Mouse (Mus musculus): ENCODE measurements around the gene Ttl. TPM values are rescaled to one million over a fixed set of nuclear protein-coding genes. Genes with fewer than 3 reads are reported as not detected.
A peak's percentile ranks its signal among the peaks of the same experiment; 100 is the strongest.

Gene Ttl
- polyA plus RNA-seq (2015; fragmentation: Nextera tagmentation; extraction: Ambion mirVana): 21.3 and 23.6 TPM in 2 replicates

- Histone ChIP-seq H3K9ac (replicated peaks) (peak within 1 kb of the TSS; percentile 90), H3K27ac (peak within 1 kb of the TSS; percentile 79), H3K4me2 (replicated peaks) (peak within 1 kb of the TSS; percentile 60), H3K27me3 (no peaks in the 10 kb centered on the region), H3K36me3 (peaks cover 21% of the 10 kb centered on the region), H3K9me3 (no peaks in the 10 kb centered on the region), H3K4me1 (replicated peaks) (peaks cover 31% of the 10 kb centered on the region), H3K4me3 (replicated peaks) (peak within 1 kb of the TSS; percentile 84)
- ATAC-seq: peak; percentile 97
- WGBS: 1% methylated on average over 62 of the region's 62 CpGs
Measured at GRCm38 (mm10) chr2:129065437-129066282, at the start of gene Ttl. Gene Ttl, plus strand, starts transcription at chr2:129065942.

- H3K36me3 ChIP-seq: peaks cover 19% of the 10 kb centered on the region
- no peaks in the 10 kb centered on the region for H3K4me1 ChIP-seq (replicated peaks)
- no peak for ATAC-seq
- WGBS: 84% methylated on average over 2 of the region's 2 CpGs
- H3K9me3 ChIP-seq: no peaks in the 10 kb centered on the region
- no peaks in the 10 kb centered on the region for H3K27me3 ChIP-seq
- no peak overlapping the region for H3K4me3 ChIP-seq (replicated peaks)
- H3K27ac ChIP-seq: no peak overlapping the region
- no peak overlapping the region for H3K4me2 ChIP-seq (replicated peaks)
- H3K9ac ChIP-seq (replicated peaks): no peak overlapping the region
Measured at GRCm38 (mm10) chr2:129020106-129020505, 45.6 kb upstream of the Ttl start.

- Histone ChIP-seq H3K4me3 (replicated peaks) (no peak overlapping the region), H3K4me2 (replicated peaks) (no peak overlapping the region), H3K4me1 (replicated peaks) (no peaks in the 10 kb centered on the region), H3K9ac (replicated peaks) (no peak overlapping the region), H3K27me3 (no peaks in the 10 kb centered on the region), H3K36me3 (no peaks in the 10 kb centered on the region), H3K9me3 (no peaks in the 10 kb centered on the region), H3K27ac (no peak overlapping the region)
- WGBS: 82% methylated on average over 9 of the region's 9 CpGs
- no peak for ATAC-seq
Measured at GRCm38 (mm10) chr2:129024820-129025219, 40.9 kb upstream of the Ttl start.

- no peak for ATAC-seq
- Histone ChIP-seq H3K27me3 (peaks cover 34% of the 10 kb centered on the region), H3K27ac (no peak overlapping the region), H3K4me3 (replicated peaks) (no peak overlapping the region), H3K9me3 (no peaks in the 10 kb centered on the region), H3K4me2 (replicated peaks) (no peak overlapping the region), H3K36me3 (no peaks in the 10 kb centered on the region), H3K9ac (replicated peaks) (no peak overlapping the region), H3K4me1 (replicated peaks) (peaks cover 14% of the 10 kb centered on the region)
- 83% methylated on average over 5 of the region's 5 CpGs for WGBS
Measured at GRCm38 (mm10) chr2:129035381-129035780, 30.4 kb upstream of the Ttl start.

- 27% methylated on average over 15 of the region's 15 CpGs for WGBS
- ATAC-seq: no peak; the same call in 1 of the 2 replicates
Measured at GRCm38 (mm10) chr2:129038426-129038936, 27.3 kb upstream of the Ttl start.

GRCm38 (mm10) chr2:129038937-129039631 is 26.7 kb upstream of the Ttl start:
- Histone ChIP-seq H3K9ac (replicated peaks) (peak overlapping the region; percentile 73), H3K4me1 (replicated peaks) (peaks cover 14% of the 10 kb centered on the region), H3K27me3 (peaks cover 38% of the 10 kb centered on the region), H3K27ac (peak overlapping the region; percentile 31; the same call in 1 of the 2 replicates), H3K36me3 (no peaks in the 10 kb centered on the region), H3K9me3 (no peaks in the 10 kb centered on the region), H3K4me3 (replicated peaks) (peak overlapping the region; percentile 49), H3K4me2 (replicated peaks) (peak overlapping the region; percentile 90)
- 2% methylated on average over 62 of the region's 62 CpGs for WGBS
- peak; percentile 84 for ATAC-seq

More at GRCm38 (mm10) chr2:129038426-129038936, 27.3 kb upstream of the Ttl start:
- Histone ChIP-seq H3K4me2 (replicated peaks) (peak overlapping the region; percentile 90), H3K27me3 (peaks cover 38% of the 10 kb centered on the region), H3K4me1 (replicated peaks) (peaks cover 14% of the 10 kb centered on the region), H3K9ac (replicated peaks) (peak overlapping the region; percentile 73), H3K27ac (0 out of 2 replicates have a peak overlapping the region, but pooled peaks have one; percentile 31), H3K36me3 (no peaks in the 10 kb centered on the region), H3K4me3 (replicated peaks) (peak overlapping the region; percentile 49), H3K9me3 (no peaks in the 10 kb centered on the region)

- H3K4me2 ChIP-seq (replicated peaks): no peak overlapping the region
- H3K36me3 ChIP-seq: no peaks in the 10 kb centered on the region
- no peaks in the 10 kb centered on the region for H3K9me3 ChIP-seq
- peaks cover 14% of the 10 kb centered on the region for H3K4me1 ChIP-seq (replicated peaks)
- H3K27ac ChIP-seq: no peak overlapping the region
- no peak overlapping the region for H3K4me3 ChIP-seq (replicated peaks)
- WGBS: 42% methylated on average over 6 of the region's 6 CpGs
- H3K27me3 ChIP-seq: peaks cover 38% of the 10 kb centered on the region
- no peak overlapping the region for H3K9ac ChIP-seq (replicated peaks)
- no peak for ATAC-seq
Measured at GRCm38 (mm10) chr2:129040567-129040966, 25.2 kb upstream of the Ttl start.

- no peak overlapping the region for H3K4me3 ChIP-seq (replicated peaks)
- no peaks in the 10 kb centered on the region for H3K27me3 ChIP-seq
- no peak for ATAC-seq
- WGBS: 82% methylated on average over 6 of the region's 6 CpGs
- no peak overlapping the region for H3K27ac ChIP-seq
- H3K36me3 ChIP-seq: no peaks in the 10 kb centered on the region
- H3K4me2 ChIP-seq (replicated peaks): no peak overlapping the region
- no peak overlapping the region for H3K9ac ChIP-seq (replicated peaks)
- no peaks in the 10 kb centered on the region for H3K9me3 ChIP-seq
- H3K4me1 ChIP-seq (replicated peaks): no peaks in the 10 kb centered on the region
Measured at GRCm38 (mm10) chr2:129046172-129046845, 19.4 kb upstream of the Ttl start.

- no peaks in the 10 kb centered on the region for H3K27me3 ChIP-seq
- H3K4me2 ChIP-seq (replicated peaks): no peak overlapping the region
- ATAC-seq: no peak
- H3K27ac ChIP-seq: no peak overlapping the region
- H3K36me3 ChIP-seq: no peaks in the 10 kb centered on the region
- H3K4me3 ChIP-seq (replicated peaks): no peak overlapping the region
- no peaks in the 10 kb centered on the region for H3K9me3 ChIP-seq
- no peaks in the 10 kb centered on the region for H3K4me1 ChIP-seq (replicated peaks)
- H3K9ac ChIP-seq (replicated peaks): no peak overlapping the region
- 89% methylated on average over 4 of the region's 4 CpGs for WGBS
Measured at GRCm38 (mm10) chr2:129046846-129047196, 18.9 kb upstream of the Ttl start.

- no peak within 1 kb of the TSS for H3K9ac ChIP-seq (replicated peaks)
- H3K4me3 ChIP-seq (replicated peaks): no peak within 1 kb of the TSS
- no peaks in the 10 kb centered on the region for H3K36me3 ChIP-seq
- H3K4me2 ChIP-seq (replicated peaks): no peak within 1 kb of the TSS
- H3K9me3 ChIP-seq: no peaks in the 10 kb centered on the region
- no peaks in the 10 kb centered on the region for H3K4me1 ChIP-seq (replicated peaks)
- no peaks in the 10 kb centered on the region for H3K27me3 ChIP-seq
- H3K27ac ChIP-seq: no peak within 1 kb of the TSS
- no peak for ATAC-seq
- WGBS: 84% methylated on average over 8 of the region's 8 CpGs
Measured at GRCm38 (mm10) chr2:129047811-129048210, 17.9 kb upstream of the Ttl start, which contains the start of gene Vinac1. Gene Vinac1, minus strand, starts transcription at chr2:129048172.

- Histone ChIP-seq H3K4me2 (replicated peaks) (no peak overlapping the region), H3K36me3 (no peaks in the 10 kb centered on the region), H3K4me1 (replicated peaks) (no peaks in the 10 kb centered on the region), H3K9me3 (no peaks in the 10 kb centered on the region), H3K27me3 (no peaks in the 10 kb centered on the region), H3K9ac (replicated peaks) (no peak overlapping the region), H3K4me3 (replicated peaks) (no peak overlapping the region), H3K27ac (no peak overlapping the region)
- 81% methylated on average over 4 of the region's 4 CpGs for whole genome bisulfite sequencing
- ATAC-seq: no peak
Measured at GRCm38 (mm10) chr2:129052451-129052983, 13.2 kb upstream of the Ttl start.

Measured in midbrain, embryonic 13.5 days (tissue).